Mouse (Mus musculus) ovary, postnatal 10 days (tissue): ENCODE data around the gene Iars.

ENCODE experiments used
- DNase-seq: peaks from one replicate; pipeline ENCODE4 v3.0.0; 2022; ENCODE audit warnings: low spot score

The Iars gene

DNA sequence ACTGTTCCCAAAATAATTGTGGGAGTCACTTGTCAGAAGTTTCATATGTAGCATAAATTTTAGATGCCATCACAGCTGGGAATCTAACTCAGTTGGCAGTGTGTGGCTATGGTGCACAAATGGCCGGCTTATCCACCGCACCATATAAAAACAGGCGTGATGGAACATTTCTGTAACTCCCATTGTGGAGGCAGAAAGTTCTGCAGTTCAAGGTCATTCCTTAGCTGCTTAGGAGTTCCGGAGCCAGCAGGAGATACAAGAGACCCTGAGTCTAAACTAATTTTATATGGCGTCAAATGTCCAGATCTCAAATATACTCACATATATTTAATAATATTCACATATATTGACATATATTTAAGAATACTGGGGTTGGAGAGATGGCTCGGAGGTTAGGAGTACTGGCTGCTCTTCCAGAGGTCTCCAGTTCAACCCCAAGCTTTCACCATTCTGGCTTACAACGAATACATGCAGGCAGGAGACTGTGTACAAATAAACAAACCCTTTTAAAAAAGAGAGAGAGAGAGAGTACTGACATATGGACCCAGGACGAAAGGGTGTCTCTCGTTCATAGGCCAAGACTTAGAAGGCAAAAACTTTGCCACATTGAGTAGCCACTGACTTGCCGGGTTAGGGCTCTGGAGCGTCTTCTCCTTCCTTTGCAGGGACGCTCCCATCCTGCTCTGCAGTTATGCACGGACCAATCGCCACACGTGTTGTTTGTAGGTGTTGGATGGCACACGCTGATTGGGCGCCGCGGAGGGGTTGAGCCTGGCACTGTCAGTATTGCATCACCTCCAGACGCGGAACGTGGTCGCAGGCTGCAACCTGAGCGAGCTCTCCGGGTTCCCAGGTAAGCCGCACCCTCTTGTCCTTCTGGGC, at the start of gene Iars:
Iars (plus strand) TSS at position 750 of the 882 bp plus-strand sequence.
- peak; percentile 100 for DNase-seq

DNA sequence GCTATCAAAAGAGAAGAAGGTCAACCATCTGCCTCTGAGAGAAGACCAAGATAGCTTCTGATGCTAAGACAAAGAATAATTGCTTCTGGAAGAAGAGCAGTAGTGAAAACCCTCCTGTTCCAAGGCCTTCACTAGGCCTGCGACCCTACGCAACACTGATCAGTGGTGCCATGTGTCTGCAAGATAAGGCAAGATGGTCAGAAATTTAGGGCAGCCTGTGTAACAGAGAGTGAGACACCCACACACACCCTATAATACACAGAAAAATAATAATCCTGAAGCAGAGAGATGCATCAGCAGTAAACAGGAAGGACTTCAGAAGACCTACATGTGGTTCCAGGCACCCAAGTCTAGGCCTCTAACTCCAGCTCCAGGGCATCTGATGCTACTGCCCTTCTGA, 41.9 kb upstream of the Iars start:
- no peak for DNase-seq

GRCm38 (mm10) chr13:49642650-49643049, 39.2 kb upstream of the Iars start:
- DNase-seq: no peak

DNA sequence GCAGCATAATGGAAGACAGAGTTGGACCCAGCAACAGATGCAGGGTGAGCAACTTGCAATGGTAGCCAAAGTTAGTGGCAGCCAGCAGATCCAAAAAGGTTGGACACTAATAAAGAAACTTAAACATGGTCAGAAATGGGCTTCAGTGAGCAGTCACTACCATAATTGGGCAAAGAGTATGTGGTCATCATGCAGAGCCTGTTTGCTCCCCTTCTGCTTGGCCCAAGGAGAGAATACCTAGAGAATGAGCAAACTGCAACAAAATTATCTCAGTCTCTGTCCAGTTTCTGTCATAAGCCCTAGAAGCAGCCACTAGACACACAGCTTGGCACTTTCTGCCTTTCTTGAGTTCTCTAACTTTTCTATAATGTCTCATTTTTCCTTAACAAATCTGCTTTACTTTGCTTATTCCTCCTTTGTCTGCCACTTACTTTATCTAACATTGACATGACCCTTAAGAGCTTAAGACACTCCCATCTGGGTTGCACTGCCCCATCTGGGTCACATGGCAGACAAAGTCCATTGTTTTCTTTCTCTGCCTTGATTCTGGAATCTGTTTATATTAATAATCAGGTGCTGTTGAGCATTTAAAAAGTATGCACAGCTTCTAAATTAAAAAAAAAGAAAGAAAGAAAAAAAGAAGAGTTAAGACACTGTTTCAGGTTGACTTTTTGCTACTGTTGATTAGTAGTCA, 38.1 kb upstream of the Iars start:
- no peak for DNase-seq

DNA sequence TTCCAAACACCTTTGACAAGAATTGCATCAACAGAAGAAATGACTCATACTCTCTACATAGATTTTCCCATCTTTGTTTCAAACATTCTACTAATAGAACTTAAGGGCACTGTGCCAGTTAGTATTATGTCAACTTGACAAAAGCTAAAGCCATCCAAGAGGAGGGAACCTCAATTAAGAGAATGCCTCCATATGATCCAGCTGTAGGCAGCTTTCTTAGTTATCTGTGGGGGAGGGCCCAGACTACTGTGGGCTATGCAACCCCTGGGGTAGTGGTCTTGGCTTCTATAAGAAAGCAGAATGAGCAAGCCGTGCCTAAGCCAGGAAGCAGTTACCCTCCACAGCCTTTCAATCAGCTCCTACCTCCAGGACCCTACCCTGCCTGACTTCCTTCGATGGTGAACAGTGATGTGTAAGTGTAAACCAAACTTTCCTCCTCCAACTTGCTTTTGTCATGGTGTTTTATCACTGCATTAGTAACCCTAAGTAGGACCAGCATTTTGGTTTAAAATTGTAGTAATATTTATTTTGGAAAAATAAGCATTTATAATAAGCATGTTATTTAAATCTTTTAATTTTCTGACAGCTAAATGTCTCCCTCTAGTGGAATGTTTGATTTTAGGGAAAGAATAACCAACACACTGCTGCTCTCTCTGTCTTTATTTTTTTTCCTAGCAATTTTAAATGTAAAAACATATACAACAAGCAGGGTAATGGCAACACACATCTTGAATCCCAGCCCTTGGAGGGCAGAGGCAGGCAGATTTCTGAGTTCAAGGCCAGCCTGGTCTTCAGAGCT, 37.0 kb upstream of the Iars start:
- DNase-seq: no peak

DNA sequence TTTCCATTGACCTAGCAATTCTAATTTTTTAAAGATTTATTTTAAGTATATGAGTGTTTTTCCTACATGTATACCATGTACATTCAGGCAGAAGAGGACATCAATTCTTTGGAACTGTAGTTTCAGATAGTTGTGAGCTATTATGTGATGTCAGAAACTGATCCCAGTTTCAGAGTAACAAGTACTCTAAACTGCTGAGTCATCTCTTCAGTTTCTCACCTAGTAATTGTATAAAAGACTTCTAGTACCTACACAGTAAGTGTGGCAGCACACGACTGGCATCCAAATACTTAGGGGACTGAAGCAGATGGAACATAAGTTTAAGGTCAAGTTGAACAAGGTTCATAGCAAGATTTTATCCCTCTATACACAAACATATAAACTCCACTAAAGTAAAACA, 35.9 kb upstream of the Iars start:
- no peak for DNase-seq

DNA sequence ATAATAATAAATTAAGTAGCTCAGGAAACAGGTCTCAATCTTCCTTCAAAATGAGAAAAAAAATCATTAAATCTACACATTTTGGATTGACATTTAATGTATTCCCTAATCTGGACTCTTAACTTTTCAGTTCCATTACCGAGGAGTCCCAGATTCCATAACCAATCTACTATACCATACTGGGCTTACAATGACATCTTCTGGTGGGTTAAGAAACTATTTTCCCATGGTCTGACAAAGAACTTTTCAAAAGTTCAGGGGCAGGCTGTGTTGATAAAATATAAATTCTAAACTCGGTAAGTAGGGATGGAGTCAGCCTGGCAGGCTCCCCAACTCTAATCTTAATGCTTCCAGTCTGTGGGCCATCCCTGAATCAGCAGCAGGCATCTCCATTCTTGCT, 30.8 kb upstream of the Iars start:
- no peak for DNase-seq

- no peak for DNase-seq
Observed at GRCm38 (mm10) chr13:49651781-49652351, 30.0 kb upstream of the Iars start.

GRCm38 (mm10) chr13:49652481-49653179, 29.3 kb upstream of the Iars start, which contains the start of the genes Cenpp and Nol8:
Cenpp (minus strand) TSS chr13:49652785.
Nol8 (plus strand) TSS chr13:49653078.
- peak; percentile 97 for DNase-seq

- no peak for DNase-seq
Observed at GRCm38 (mm10) chr13:49653180-49653541, 28.7 kb upstream of the Iars start.

- DNase-seq: no peak
Observed at GRCm38 (mm10) chr13:49677793-49678192, 4.1 kb upstream of the Iars start.

- no peak for DNase-seq
Observed at GRCm38 (mm10) chr13:49682233-49682846, 440 bp downstream of the Iars start.

DNA sequence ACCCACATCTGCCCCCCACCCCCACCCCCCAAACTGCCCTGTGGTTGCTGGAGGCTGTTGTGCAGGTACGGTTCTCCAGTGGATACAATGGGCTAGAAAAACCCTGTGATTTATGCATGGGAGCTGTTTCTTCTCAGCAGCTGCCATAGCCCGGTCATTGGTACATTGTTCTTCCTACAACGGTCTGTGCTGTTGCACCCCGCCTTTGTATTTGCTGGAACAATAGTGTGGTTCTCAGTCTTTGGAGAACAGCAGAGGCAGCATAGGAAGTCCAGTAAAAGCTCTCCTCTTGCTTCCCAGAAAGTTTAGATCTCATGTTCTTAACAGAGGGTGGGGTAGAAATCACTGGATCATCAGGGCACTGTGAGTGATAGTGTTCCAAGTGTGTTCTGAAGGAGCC, 2.4 kb downstream of the Iars start:
- DNase-seq: no peak

- no peak for DNase-seq
Observed at GRCm38 (mm10) chr13:49691056-49691455, 9.2 kb downstream of the Iars start.

DNA sequence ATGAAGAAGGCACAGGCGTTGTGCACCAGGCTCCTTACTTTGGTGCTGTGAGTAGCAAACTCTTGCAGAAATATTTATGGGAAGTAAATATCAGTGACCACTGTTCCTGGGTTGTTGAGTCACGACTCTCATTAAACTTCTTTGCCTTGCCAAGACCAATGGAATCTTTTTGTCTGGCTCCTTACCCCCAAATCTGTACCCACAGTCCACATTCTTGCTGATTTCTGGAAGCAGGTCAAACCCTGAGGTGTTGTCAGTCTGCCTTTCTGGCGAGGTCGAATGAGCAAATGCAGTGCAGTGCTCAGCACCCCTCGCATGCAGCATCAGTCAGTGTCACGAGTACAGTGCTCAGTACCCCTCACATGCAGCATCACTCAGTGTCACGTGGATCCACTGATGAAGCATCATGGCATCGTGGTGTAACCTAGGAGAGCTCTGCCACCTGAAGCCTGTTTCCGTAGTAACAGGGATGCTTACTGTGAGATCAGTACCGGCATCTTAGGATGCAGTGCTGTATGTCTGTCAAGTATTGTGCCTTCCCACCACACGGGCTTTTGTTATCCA, 21.4 kb downstream of the Iars start:
- no peak for DNase-seq

GRCm38 (mm10) chr13:49706032-49706690, 24.3 kb downstream of the Iars start:
- no peak for DNase-seq

- DNase-seq: no peak
Observed at GRCm38 (mm10) chr13:49708311-49708710, 26.4 kb downstream of the Iars start.

DNA sequence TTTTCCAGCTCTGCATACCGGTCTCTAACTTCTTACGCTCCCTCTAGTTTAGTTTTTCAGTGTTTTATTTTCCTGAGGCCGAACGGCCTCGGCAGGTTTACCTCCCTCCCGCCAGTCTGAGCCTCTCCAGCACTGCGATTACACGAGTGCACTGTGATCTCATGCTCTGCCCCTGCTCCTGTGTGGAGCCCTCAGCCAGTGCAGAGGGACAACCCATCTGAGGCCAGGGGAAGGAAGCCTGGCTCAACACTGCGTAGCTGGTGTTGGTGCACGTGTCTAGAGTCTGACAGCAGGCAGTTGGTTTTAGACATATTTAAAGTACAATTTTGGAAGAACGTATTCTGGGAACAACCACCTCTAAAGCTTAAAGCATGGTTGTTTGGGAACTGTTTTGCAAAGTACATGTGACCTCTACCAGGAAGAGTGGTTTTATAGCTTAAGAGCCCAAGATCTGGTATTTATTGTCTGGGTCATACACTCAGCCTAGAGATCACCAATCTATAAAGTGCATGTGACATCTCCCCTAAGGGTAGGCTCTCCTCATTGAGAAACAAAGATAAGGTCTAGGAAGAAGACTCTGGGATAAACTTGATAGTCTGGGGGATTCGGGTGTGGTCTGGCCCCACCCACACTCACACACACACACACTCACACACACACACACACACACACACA, 30.3 kb downstream of the Iars start:
- no peak for DNase-seq

DNA sequence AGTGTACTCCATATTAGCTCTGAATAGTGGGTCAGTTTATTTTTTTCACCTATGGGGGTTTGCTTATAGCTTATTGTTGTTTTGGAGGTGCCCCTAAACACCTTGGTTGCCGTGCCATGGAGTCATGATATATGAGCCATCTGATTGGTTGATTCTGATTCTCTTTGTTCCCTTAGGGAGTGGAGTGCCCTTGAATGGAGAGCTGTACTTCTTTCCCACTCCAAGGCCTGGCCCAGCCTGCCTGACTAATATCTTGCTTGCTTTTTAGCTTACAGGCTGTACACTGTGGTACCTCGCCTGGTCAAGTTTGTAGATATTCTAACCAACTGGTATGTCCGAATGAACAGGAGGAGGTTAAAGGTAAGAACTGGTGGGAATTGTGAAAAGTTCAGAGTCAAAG, 37.4 kb downstream of the Iars start:
- no peak for DNase-seq

GRCm38 (mm10) chr13:49736430-49736829, 54.5 kb downstream of the Iars start:
- no peak for DNase-seq
